Mouse (Mus musculus) lung, adult 2 months (tissue): ENCODE data around the gene Tescl. TPM values are rescaled to one million over a fixed set of nuclear protein-coding genes. Genes with fewer than 3 reads are reported as not detected.

Source experiments
- DNase-seq: peaks from one replicate; pipeline ENCODE4 v3.0.0; 2022
- H3K4me1 ChIP-seq: fragments of 200-500 bp; 2 replicates; pipeline ENCODE4 v1.6.1; 2011; ENCODE audit warnings: low read length; ENCODE audit not compliant: control insufficient read depth, insufficient read depth
- H3K4me3 ChIP-seq: fragments of 200-500 bp; replicated peaks from 2 replicates; pipeline ENCODE3; 2011; ENCODE audit warnings: low read depth, mild to moderate bottlenecking, control low read depth, low read length; ENCODE audit errors: extremely low read depth
- CTCF ChIP-seq: fragments of 200-500 bp; IDR thresholded peaks from 2 replicates; pipeline ENCODE4 v1.5.1; 2011; ENCODE audit warnings: mild to moderate bottlenecking, low read length, control low read depth; ENCODE audit not compliant: insufficient read depth
- POLR2A ChIP-seq: fragments of 200-500 bp; IDR thresholded peaks from 2 replicates; pipeline ENCODE4 v1.6.1; 2011; ENCODE audit warnings: low read depth, mild to moderate bottlenecking, control low read depth, low read length, borderline replicate concordance; ENCODE audit errors: extremely low read depth
- WGBS: fragments of 180-500 bp; shearing (Covaris S2); methylation state at CpG from one replicate; pipeline ENCODE4 v1.1.7; 2018; 5-methylcytosine and 5-hydroxymethylcytosine counted together
- polyA plus RNA-seq: library from polyadenylated mRNA; depleted of rRNA; stranded (reverse); fragments of >200 nt; gene quantifications from 2 replicates; pipeline ENCODE4 v1.2.3, GENCODE M21; 2012; rRNA removed

Tescl gene
- polyA plus RNA-seq, 1 experiment = 0.58 TPM

GRCm38 (mm10) chr7:24295376-24295775 is 38.4 kb downstream of the Tescl start:
- Histone ChIP-seq H3K4me1 (no peaks in the 10 kb centered on the region; the same call in 1 of the 2 replicates), H3K4me3 (no peak overlapping the region)
- TF ChIP-seq POLR2A (no peak), CTCF (no peak)
- DNase-seq = no peak
- 97% methylated on average over 7 of the region's 7 CpGs for WGBS

- no peak for DNase-seq
- WGBS = 96% methylated on average over 4 of the region's 4 CpGs
- TF ChIP-seq POLR2A = no peak
- TF ChIP-seq CTCF = no peak
- Histone ChIP-seq H3K4me1 (no peaks in the 10 kb centered on the region; the same call in 1 of the 2 replicates), H3K4me3 (no peak overlapping the region)
These were observed 39.0 kb downstream of the Tescl start for GRCm38 (mm10) chr7:24294763-24295162.

DNA sequence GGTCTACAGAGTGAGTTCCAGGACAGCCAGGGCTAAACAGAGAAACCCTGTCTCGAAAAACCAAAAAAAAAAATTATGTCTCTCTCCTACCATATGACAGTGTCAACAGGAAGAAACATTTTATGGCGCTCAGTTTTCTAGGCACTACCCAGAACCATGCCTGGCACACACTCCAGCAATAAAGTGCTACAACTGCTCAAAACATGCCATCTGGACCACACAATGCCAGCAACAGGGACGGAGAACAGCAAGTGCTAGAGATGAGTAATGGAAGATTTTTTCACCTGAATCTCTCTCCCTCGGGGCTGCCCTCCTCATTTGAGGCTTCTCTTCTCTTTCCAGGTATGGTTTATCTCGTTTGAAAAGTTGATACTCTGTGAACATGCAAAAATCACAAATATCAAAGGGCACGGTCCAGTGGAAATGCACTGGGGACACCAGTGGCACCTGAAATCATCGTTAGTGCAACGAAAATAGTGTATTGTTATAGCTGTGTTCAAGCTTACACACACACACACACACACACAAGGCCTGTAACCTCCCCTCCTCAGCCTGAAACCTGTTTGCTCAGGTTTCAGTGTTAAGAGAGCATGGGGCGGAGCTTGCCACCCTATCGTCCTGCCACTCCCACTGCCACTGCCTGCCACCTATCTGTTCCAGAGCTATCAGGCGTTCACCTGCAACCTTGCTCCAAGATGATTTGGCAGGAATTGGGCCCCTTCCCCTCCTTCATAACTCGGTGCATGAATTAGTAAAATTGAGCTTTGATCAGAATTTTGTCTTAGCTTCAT is 40.5 kb downstream of the Tescl start:
- DNase-seq = no peak
- H3K4me1 ChIP-seq = no peaks in the 10 kb centered on the region
- TF ChIP-seq POLR2A (no peak), CTCF (no peak)
- no peak overlapping the region for H3K4me3 ChIP-seq
- WGBS = 79% methylated on average over 12 of the region's 12 CpGs

GRCm38 (mm10) chr7:24291387-24292090 is 42.2 kb downstream of the Tescl start:
- H3K4me1 ChIP-seq = no peaks in the 10 kb centered on the region
- no peak for DNase-seq
- TF ChIP-seq POLR2A = no peak
- TF ChIP-seq CTCF = no peak
- no peak overlapping the region for H3K4me3 ChIP-seq
- 93% methylated on average over 27 of the region's 27 CpGs for WGBS

GRCm38 (mm10) chr7:24290106-24290693 is 43.5 kb downstream of the Tescl start:
- Histone ChIP-seq H3K4me1 (no peaks in the 10 kb centered on the region), H3K4me3 (no peak overlapping the region)
- TF ChIP-seq CTCF = no peak
- TF ChIP-seq POLR2A = no peak
- DNase-seq = no peak
- 98% methylated on average over 4 of the region's 4 CpGs for whole genome bisulfite sequencing

GRCm38 (mm10) chr7:24288512-24288911 is 45.2 kb downstream of the Tescl start:
- Histone ChIP-seq H3K4me3 (no peak overlapping the region), H3K4me1 (no peaks in the 10 kb centered on the region)
- 87% methylated on average over 6 of the region's 6 CpGs for WGBS
- TF ChIP-seq POLR2A (no peak), CTCF (no peak)
- no peak for DNase-seq

- 88% methylated on average over 5 of the region's 5 CpGs for WGBS
- Histone ChIP-seq H3K4me1 (no peaks in the 10 kb centered on the region), H3K4me3 (no peak overlapping the region)
- no peak for DNase-seq
- TF ChIP-seq CTCF (no peak), POLR2A (no peak)
These were observed 46.1 kb downstream of the Tescl start for GRCm38 (mm10) chr7:24287670-24288069.

- no peak overlapping the region for H3K4me3 ChIP-seq
- H3K4me1 ChIP-seq = no peaks in the 10 kb centered on the region
- TF ChIP-seq CTCF (no peak), POLR2A (no peak)
- DNase-seq = no peak
- WGBS = 85% methylated on average over 4 of the region's 4 CpGs
These were observed 46.8 kb downstream of the Tescl start for GRCm38 (mm10) chr7:24286916-24287315.

DNA sequence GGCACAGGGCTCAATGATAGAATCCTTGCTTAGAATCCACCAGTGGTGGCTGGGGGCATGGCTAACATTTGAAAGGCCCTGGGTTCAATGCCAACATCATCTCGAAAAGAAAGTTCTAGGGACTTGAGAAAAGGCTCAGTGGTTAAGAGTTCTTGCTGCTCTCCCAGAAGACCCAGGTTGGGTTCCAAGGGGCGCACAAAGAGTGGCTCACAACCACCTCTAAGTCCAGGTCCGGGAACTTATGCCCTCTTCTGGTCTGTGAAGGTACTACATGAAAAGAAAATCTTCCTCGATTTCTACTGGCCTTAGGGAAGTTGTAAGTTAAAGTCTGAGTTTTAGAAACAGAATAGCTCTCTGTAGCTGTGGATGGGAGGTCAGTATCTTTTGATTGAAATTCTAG is 47.6 kb downstream of the Tescl start:
- Histone ChIP-seq H3K4me1 (no peaks in the 10 kb centered on the region), H3K4me3 (no peak overlapping the region)
- WGBS = 44% methylated on average over 4 of the region's 4 CpGs
- DNase-seq = no peak
- TF ChIP-seq POLR2A (no peak), CTCF (no peak)

Other genes with a start within 250 kb of the Tescl start
- 1.3 and 1.7 TPM in 2 replicates for gene Zfp112, start 221.6 kb downstream of the Tescl start, polyA plus RNA-seq
- gene Zfp235, start 199.8 kb downstream of the Tescl start, polyA plus RNA-seq = 4.8 and 7.5 TPM in 2 replicates
- 0.12 and 0.22 TPM in 2 replicates for gene Zfp114, start 158.9 kb downstream of the Tescl start, polyA plus RNA-seq
- gene Zfp111, start 122.5 kb downstream of the Tescl start, polyA plus RNA-seq = 2.0 and 2.4 TPM in 2 replicates
- 1.4 and 1.7 TPM in 2 replicates for gene Zfp109, start 96.4 kb downstream of the Tescl start, polyA plus RNA-seq
- 0.76 and 0.83 TPM in 2 replicates for gene Zfp108, start 79.1 kb downstream of the Tescl start, polyA plus RNA-seq
- gene Zfp93, start 63.5 kb downstream of the Tescl start, polyA plus RNA-seq = 1.5 and 1.6 TPM in 2 replicates
- 5.1 and 8.7 TPM in 2 replicates for gene Zfp61, start 32.7 kb downstream of the Tescl start, polyA plus RNA-seq
- gene Zfp94, start 17.3 kb downstream of the Tescl start, polyA plus RNA-seq = 3.9 and 9.0 TPM in 2 replicates
- gene Lypd5, start 15.3 kb upstream of the Tescl start, polyA plus RNA-seq = 32.1 TPM in 1 of 2 replicates, not detected in the other
- 9.0 and 11.3 TPM in 2 replicates for gene Kcnn4, start 36.3 kb upstream of the Tescl start, polyA plus RNA-seq
- 35.8 and 58.4 TPM in 2 replicates for gene Smg9, start 65.7 kb upstream of the Tescl start, polyA plus RNA-seq
- 0.69 and 3.8 TPM in 2 replicates for gene Irgc1, start 118.4 kb upstream of the Tescl start, polyA plus RNA-seq
- 65.6 and 88.8 TPM in 2 replicates for gene Plaur, start 128.5 kb upstream of the Tescl start, polyA plus RNA-seq
- gene Cadm4, start 148.1 kb upstream of the Tescl start, polyA plus RNA-seq = 12.3 and 18.6 TPM in 2 replicates
- 7.1 and 12.1 TPM in 2 replicates for gene Zfp428, start 173.1 kb upstream of the Tescl start, polyA plus RNA-seq
- not detected in 2 replicates for gene AC161166.1, start 178.5 kb upstream of the Tescl start, polyA plus RNA-seq
- 14.7 and 16.5 TPM in 2 replicates for gene Irgq, start 196.8 kb upstream of the Tescl start, polyA plus RNA-seq
- gene Pinlyp, start 212.2 kb upstream of the Tescl start, polyA plus RNA-seq = 0.15 and 24.2 TPM in 2 replicates
- gene Xrcc1, start 212.4 kb upstream of the Tescl start, polyA plus RNA-seq = 36.9 and 40.5 TPM in 2 replicates